Mouse (Mus musculus) central nervous system, embryonic 11.5 days (tissue): Measurements from ENCODE around the gene Rfc5. TPM values are rescaled to one million over a fixed set of nuclear protein-coding genes. Genes with fewer than 3 reads are reported as not detected.

Source experiments
- polyA plus RNA-seq: library from polyadenylated mRNA; depleted of rRNA; stranded (reverse); fragments of >200 nt; gene quantifications from 2 replicates; pipeline ENCODE4 v1.2.3, GENCODE M21; 2012; rRNA removed

The Rfc5 gene
- 60.6 and 64.4 TPM in 2 replicates for polyA plus RNA-seq

DNA sequence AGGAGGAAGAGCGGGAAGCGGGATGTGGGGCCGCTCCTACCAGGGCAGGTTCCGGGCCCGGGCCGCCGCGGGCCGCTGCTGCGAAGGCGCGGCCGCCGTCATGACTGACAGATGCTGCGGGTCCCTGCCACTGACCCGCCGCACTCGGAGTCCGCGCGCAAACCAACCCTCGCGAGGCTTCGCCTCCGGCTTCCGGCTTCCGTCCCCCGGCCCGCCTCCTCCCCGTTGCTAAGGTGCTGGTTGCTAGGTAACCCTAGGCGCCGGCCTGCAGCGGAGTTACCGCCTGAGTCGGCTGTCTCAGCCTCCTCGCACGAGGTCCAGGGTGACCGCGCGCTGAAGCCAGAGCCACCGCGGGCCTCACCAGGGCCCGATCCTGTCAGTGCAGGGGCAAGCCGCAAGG, at the start of gene Rfc5:
Gene Rfc5, minus strand, starts transcription at position 171 of the 400 bp plus-strand sequence.

GRCm38 (mm10) chr5:117413507-117414501, 25.0 kb upstream of the Rfc5 start, which contains the start of gene Ksr2:
Gene Ksr2, plus strand, starts transcription at chr5:117414000.

GRCm38 (mm10) chr5:117357129-117357477, 31.7 kb downstream of the Rfc5 start, which contains the start of gene Wsb2:
Gene Wsb2, plus strand, starts transcription at chr5:117357304.

Other genes with a start within 250 kb of the Rfc5 start
- 402 and 587 TPM in 2 replicates for gene Pebp1, start 101.4 kb downstream of the Rfc5 start, polyA plus RNA-seq
- gene Vsig10, start 70.0 kb downstream of the Rfc5 start, polyA plus RNA-seq = 4.2 and 5.4 TPM in 2 replicates
- 56.5 and 70.5 TPM in 2 replicates for gene Wsb2, start 31.7 kb downstream of the Rfc5 start, polyA plus RNA-seq
- gene Ksr2, start 25.0 kb upstream of the Rfc5 start, polyA plus RNA-seq = 0.96 and 1.2 TPM in 2 replicates